Mouse (Mus musculus): ENCODE data around the gene Ccdc71l. TPM values are rescaled to one million over a fixed set of nuclear protein-coding genes. Genes with fewer than 3 reads are reported as not detected.
A peak's percentile ranks its signal among the peaks of the same experiment; 100 is the strongest.

The Ccdc71l gene
- 3.4 and 3.9 TPM in 2 replicates for polyA plus RNA-seq (2015; fragmentation: Nextera tagmentation; extraction: Ambion mirVana)

- no peaks in the 10 kb centered on the region for H3K27me3 ChIP-seq (ENCODE audit: control insufficient read depth, insufficient read depth, low read depth, low read length)
- H3K36me3 ChIP-seq (ENCODE audit: control insufficient read depth, insufficient read depth, low read length), result no peaks in the 10 kb centered on the region
- peak within 1 kb of the TSS; percentile 82 for H3K4me2 ChIP-seq (ENCODE audit: low read length)
- H3K27ac ChIP-seq (ENCODE audit: low read length), result peak within 1 kb of the TSS; percentile 95
- H3K9ac ChIP-seq (ENCODE audit: low read depth, low read length), result peak within 1 kb of the TSS; percentile 94
- peak within 1 kb of the TSS; percentile 86 for H3K4me3 ChIP-seq (ENCODE audit: low read depth, low read length)
- peaks cover 25% of the 10 kb centered on the region for H3K4me1 ChIP-seq (ENCODE audit: control insufficient read depth, insufficient read depth, low read length)
- under 1% methylated on average over 68 of the region's 78 CpGs for WGBS
- no peaks in the 10 kb centered on the region for H3K9me3 ChIP-seq (replicated peaks; ENCODE audit: control insufficient read depth, low read length, poor library complexity, severe bottlenecking)
- ATAC-seq, result peak; percentile 93
Measured at GRCm38 (mm10) chr12:32378528-32379295, at the start of gene Ccdc71l. Ccdc71l (plus strand) TSS chr12:32378704.

GRCm38 (mm10) chr12:32339078-32339477 is 39.4 kb upstream of the Ccdc71l start:
- no peak overlapping the region for H3K9ac ChIP-seq (ENCODE audit: low read depth, low read length)
- no peaks in the 10 kb centered on the region for H3K9me3 ChIP-seq (replicated peaks; ENCODE audit: control insufficient read depth, low read length, poor library complexity, severe bottlenecking)
- no peak overlapping the region for H3K4me3 ChIP-seq (ENCODE audit: low read depth, low read length)
- H3K4me1 ChIP-seq (ENCODE audit: control insufficient read depth, insufficient read depth, low read length), result no peaks in the 10 kb centered on the region
- ATAC-seq, result no peak
- no peak overlapping the region for H3K4me2 ChIP-seq (ENCODE audit: low read length)
- 23% methylated on average over 1 of the region's 1 CpGs for WGBS
- no peaks in the 10 kb centered on the region for H3K36me3 ChIP-seq (ENCODE audit: control insufficient read depth, insufficient read depth, low read length)
- H3K27me3 ChIP-seq (ENCODE audit: control insufficient read depth, insufficient read depth, low read depth, low read length), result no peaks in the 10 kb centered on the region
- no peak overlapping the region for H3K27ac ChIP-seq (ENCODE audit: low read length)

- Histone ChIP-seq H3K36me3 (ENCODE audit: control insufficient read depth, insufficient read depth, low read length) (no peaks in the 10 kb centered on the region), H3K27me3 (ENCODE audit: control insufficient read depth, insufficient read depth, low read depth, low read length) (no peaks in the 10 kb centered on the region), H3K4me3 (ENCODE audit: low read depth, low read length) (no peak overlapping the region), H3K9ac (ENCODE audit: low read depth, low read length) (no peak overlapping the region), H3K4me1 (ENCODE audit: control insufficient read depth, insufficient read depth, low read length) (no peaks in the 10 kb centered on the region), H3K27ac (ENCODE audit: low read length) (no peak overlapping the region), H3K9me3 (replicated peaks; ENCODE audit: control insufficient read depth, low read length, poor library complexity, severe bottlenecking) (no peaks in the 10 kb centered on the region), H3K4me2 (ENCODE audit: low read length) (no peak overlapping the region)
- WGBS, result 63% methylated on average over 1 of the region's 1 CpGs
- ATAC-seq, result no peak
Measured at GRCm38 (mm10) chr12:32343487-32343886, 35.0 kb upstream of the Ccdc71l start.

GRCm38 (mm10) chr12:32346121-32346520 is 32.4 kb upstream of the Ccdc71l start:
- H3K27ac ChIP-seq (ENCODE audit: low read length), result no peak overlapping the region
- no peaks in the 10 kb centered on the region for H3K9me3 ChIP-seq (replicated peaks; ENCODE audit: control insufficient read depth, low read length, poor library complexity, severe bottlenecking)
- no peak for ATAC-seq
- H3K4me3 ChIP-seq (ENCODE audit: low read depth, low read length), result no peak overlapping the region
- H3K9ac ChIP-seq (ENCODE audit: low read depth, low read length), result no peak overlapping the region
- H3K4me2 ChIP-seq (ENCODE audit: low read length), result no peak overlapping the region
- H3K4me1 ChIP-seq (ENCODE audit: control insufficient read depth, insufficient read depth, low read length), result no peaks in the 10 kb centered on the region
- no peaks in the 10 kb centered on the region for H3K36me3 ChIP-seq (ENCODE audit: control insufficient read depth, insufficient read depth, low read length)
- H3K27me3 ChIP-seq (ENCODE audit: control insufficient read depth, insufficient read depth, low read depth, low read length), result no peaks in the 10 kb centered on the region
- WGBS, result 91% methylated on average over 4 of the region's 4 CpGs

GRCm38 (mm10) chr12:32348493-32348892 is 30.0 kb upstream of the Ccdc71l start:
- H3K36me3 ChIP-seq (ENCODE audit: control insufficient read depth, insufficient read depth, low read length), result no peaks in the 10 kb centered on the region
- no peaks in the 10 kb centered on the region for H3K4me1 ChIP-seq (ENCODE audit: control insufficient read depth, insufficient read depth, low read length)

GRCm38 (mm10) chr12:32351874-32352273 is 26.6 kb upstream of the Ccdc71l start:
- Histone ChIP-seq H3K36me3 (ENCODE audit: control insufficient read depth, insufficient read depth, low read length) (no peaks in the 10 kb centered on the region), H3K27ac (ENCODE audit: low read length) (no peak overlapping the region), H3K9ac (ENCODE audit: low read depth, low read length) (no peak overlapping the region), H3K4me2 (ENCODE audit: low read length) (no peak overlapping the region), H3K4me3 (ENCODE audit: low read depth, low read length) (no peak overlapping the region), H3K27me3 (ENCODE audit: control insufficient read depth, insufficient read depth, low read depth, low read length) (no peaks in the 10 kb centered on the region), H3K4me1 (ENCODE audit: control insufficient read depth, insufficient read depth, low read length) (no peaks in the 10 kb centered on the region), H3K9me3 (replicated peaks; ENCODE audit: control insufficient read depth, low read length, poor library complexity, severe bottlenecking) (no peaks in the 10 kb centered on the region; the same call in 1 of the 2 replicates)
- no peak for ATAC-seq
- WGBS, result 97% methylated on average over 1 of the region's 1 CpGs

More at GRCm38 (mm10) chr12:32348493-32348892, 30.0 kb upstream of the Ccdc71l start:
- H3K27ac ChIP-seq (ENCODE audit: low read length), result no peak overlapping the region
- 80% methylated on average over 3 of the region's 3 CpGs for WGBS
- no peak for ATAC-seq
- H3K9ac ChIP-seq (ENCODE audit: low read depth, low read length), result no peak overlapping the region
- no peak overlapping the region for H3K4me3 ChIP-seq (ENCODE audit: low read depth, low read length)
- H3K9me3 ChIP-seq (replicated peaks; ENCODE audit: control insufficient read depth, low read length, poor library complexity, severe bottlenecking), result no peaks in the 10 kb centered on the region
- H3K27me3 ChIP-seq (ENCODE audit: control insufficient read depth, insufficient read depth, low read depth, low read length), result no peaks in the 10 kb centered on the region
- H3K4me2 ChIP-seq (ENCODE audit: low read length), result no peak overlapping the region

- Histone ChIP-seq H3K9me3 (replicated peaks; ENCODE audit: control insufficient read depth, low read length, poor library complexity, severe bottlenecking) (no peaks in the 10 kb centered on the region), H3K4me1 (ENCODE audit: control insufficient read depth, insufficient read depth, low read length) (peaks cover 28% of the 10 kb centered on the region), H3K9ac (ENCODE audit: low read depth, low read length) (peak overlapping the region; percentile 94), H3K27ac (ENCODE audit: low read length) (peak overlapping the region; percentile 95), H3K27me3 (ENCODE audit: control insufficient read depth, insufficient read depth, low read depth, low read length) (no peaks in the 10 kb centered on the region), H3K36me3 (ENCODE audit: control insufficient read depth, insufficient read depth, low read length) (no peaks in the 10 kb centered on the region), H3K4me2 (ENCODE audit: low read length) (peak overlapping the region; percentile 82), H3K4me3 (ENCODE audit: low read depth, low read length) (peak overlapping the region; percentile 86)
- ATAC-seq, result peak; percentile 87
- under 1% methylated on average over 54 of the region's 67 CpGs for WGBS
Measured at GRCm38 (mm10) chr12:32379296-32379725, 807 bp downstream of the Ccdc71l start.

GRCm38 (mm10) chr12:32379731-32380130 is 1.2 kb downstream of the Ccdc71l start:
- Histone ChIP-seq H3K4me2 (ENCODE audit: low read length) (peak overlapping the region; percentile 82), H3K9ac (ENCODE audit: low read depth, low read length) (peak overlapping the region; percentile 94), H3K36me3 (ENCODE audit: control insufficient read depth, insufficient read depth, low read length) (no peaks in the 10 kb centered on the region), H3K4me1 (ENCODE audit: control insufficient read depth, insufficient read depth, low read length) (peaks cover 28% of the 10 kb centered on the region), H3K27me3 (ENCODE audit: control insufficient read depth, insufficient read depth, low read depth, low read length) (no peaks in the 10 kb centered on the region), H3K9me3 (replicated peaks; ENCODE audit: control insufficient read depth, low read length, poor library complexity, severe bottlenecking) (no peaks in the 10 kb centered on the region), H3K27ac (ENCODE audit: low read length) (peak overlapping the region; percentile 95), H3K4me3 (ENCODE audit: low read depth, low read length) (peak overlapping the region; percentile 86)
- 2% methylated on average over 28 of the region's 28 CpGs for WGBS
- ATAC-seq, result no peak

GRCm38 (mm10) chr12:32380457-32380856 is 2.0 kb downstream of the Ccdc71l start:
- peak overlapping the region; percentile 82 for H3K4me2 ChIP-seq (ENCODE audit: low read length)
- 61% methylated on average over 3 of the region's 3 CpGs for whole genome bisulfite sequencing
- peak overlapping the region; percentile 35 for H3K4me3 ChIP-seq (ENCODE audit: low read depth, low read length)
- H3K27ac ChIP-seq (ENCODE audit: low read length), result no peak overlapping the region
- H3K9me3 ChIP-seq (replicated peaks; ENCODE audit: control insufficient read depth, low read length, poor library complexity, severe bottlenecking), result no peaks in the 10 kb centered on the region; the same call in 1 of the 2 replicates
- no peak overlapping the region for H3K9ac ChIP-seq (ENCODE audit: low read depth, low read length)
- peaks cover 28% of the 10 kb centered on the region for H3K4me1 ChIP-seq (ENCODE audit: control insufficient read depth, insufficient read depth, low read length)
- no peak for ATAC-seq
- no peaks in the 10 kb centered on the region for H3K27me3 ChIP-seq (ENCODE audit: control insufficient read depth, insufficient read depth, low read depth, low read length)
- no peaks in the 10 kb centered on the region for H3K36me3 ChIP-seq (ENCODE audit: control insufficient read depth, insufficient read depth, low read length)

Data from midbrain, embryonic 16.5 days (tissue).